Mouse (Mus musculus) liver, postnatal 0 days (tissue): ENCODE results near the gene Cgref1.

Source experiments
- CTCF ChIP-seq: sonication (generic); IDR thresholded peaks from 2 replicates; pipeline ENCODE4 v1.5.1; 2016; ENCODE audit warnings: antibody characterized with exemption, low read depth
- EP300 ChIP-seq: IDR thresholded peaks from 2 replicates; pipeline ENCODE4 v1.6.1; 2016; ENCODE audit warnings: antibody characterized with exemption, low read depth, mild to moderate bottlenecking

- TF ChIP-seq EP300, result no peak
- peak; percentile 73 for TF ChIP-seq CTCF
Observed at GRCm38 (mm10) chr5:30930121-30930520, 15.3 kb downstream of the Cgref1 start.
